Mouse (Mus musculus) layer of hippocampus, postnatal 36 days (tissue): Measurements from ENCODE around the gene Pus3. TPM values are rescaled to one million over a fixed set of nuclear protein-coding genes. Genes with fewer than 3 reads are reported as not detected.

Experiments used
- total RNA-seq, 2 experiments: library from RNA; stranded (reverse); gene quantifications; 2 replicates each; pipeline ENCODE4 v1.2.3; 2021

The Pus3 gene
- total RNA-seq, 2 experiments from 2014 or later, result 12.4 to 12.9 TPM

Other genes starting within 250 kb of the Pus3 start
- 10 to 100 TPM; 11.7 to 12.2 TPM for gene Cdon, start 137.5 kb upstream of the Pus3 start, total RNA-seq
- gene Gm1113, start 40.3 kb upstream of the Pus3 start, total RNA-seq, result not detected
- gene Ddx25, start 67 bp upstream of the Pus3 start, total RNA-seq, result 10 to 100 TPM; 13.6 to 14.7 TPM
- gene Pate2, start 11.7 kb downstream of the Pus3 start, total RNA-seq, result under 1 TPM; 0.78 to 0.90 TPM
- gene Hyls1, start 11.8 kb downstream of the Pus3 start, total RNA-seq, result 10 to 100 TPM; 11.3 to 14.6 TPM
- gene Pate4, start 53.3 kb downstream of the Pus3 start, total RNA-seq, result not detected
- not detected for gene Pate3, start 89.6 kb downstream of the Pus3 start, total RNA-seq
- not detected for gene Pate1, start 128.8 kb downstream of the Pus3 start, total RNA-seq
- gene Gm17677, start 182.5 kb downstream of the Pus3 start, total RNA-seq, result not detected
- gene Gm17727, start 219.5 kb downstream of the Pus3 start, total RNA-seq, result not detected
- gene Gm27235, start 231.5 kb downstream of the Pus3 start, total RNA-seq, result not detected
- gene D730048I06Rik, start 231.5 kb downstream of the Pus3 start, total RNA-seq, result not detected